Mouse (Mus musculus): ENCODE data around the gene Cadm2. TPM values are rescaled to one million over a fixed set of nuclear protein-coding genes. Genes with fewer than 3 reads are reported as not detected.

Cadm2 gene
- polyA plus RNA-seq, 1 experiment from 2014 or later: 0.13 TPM

DNA sequence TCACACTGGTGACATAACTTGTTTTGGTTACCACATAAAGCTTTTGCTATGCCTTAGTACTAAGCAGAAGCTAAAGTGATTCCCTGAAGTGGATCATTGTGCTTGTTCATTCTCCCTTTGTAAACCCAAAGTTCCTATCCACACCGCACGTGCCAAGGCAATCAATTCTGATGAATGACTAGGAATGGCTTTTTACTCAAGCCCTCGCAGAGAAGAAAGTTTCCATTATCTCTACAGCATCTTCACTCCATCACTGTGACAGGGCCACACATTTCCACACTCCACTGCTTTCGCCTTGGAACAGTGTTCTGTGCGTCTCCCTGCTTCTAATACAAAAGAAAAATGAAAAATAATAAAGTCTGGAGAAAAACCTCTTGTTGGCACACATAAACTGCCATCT lies 276.5 kb downstream of the Cadm2 start:
- no peak for ATAC-seq

GRCm38 (mm10) chr16:67311033-67311432 lies 309.7 kb downstream of the Cadm2 start:
- Histone ChIP-seq H3K36me3 (ENCODE audit: control insufficient read depth, insufficient read depth) (no peaks in the 10 kb centered on the region), H3K4me2 (replicated peaks; ENCODE audit: low read depth) (no peak overlapping the region), H3K27ac (ENCODE audit: low read depth, low read length) (no peak overlapping the region), H3K9me3 (ENCODE audit: control insufficient read depth) (no peaks in the 10 kb centered on the region), H3K4me1 (replicated peaks; ENCODE audit: control insufficient read depth, insufficient read depth, low read length) (no peaks in the 10 kb centered on the region), H3K9ac (ENCODE audit: low read depth, low read length) (no peak overlapping the region), H3K4me3 (ENCODE audit: low read depth, low read length) (no peak overlapping the region), H3K27me3 (replicated peaks; ENCODE audit: control insufficient read depth, insufficient read depth, low read length) (no peaks in the 10 kb centered on the region)
- ATAC-seq: no peak
- TF ChIP-seq CTCF (IDR thresholded peaks at IDR 0.05; ENCODE audit: low read depth): no peak
- 74% methylated on average over 2 of the region's 2 CpGs for WGBS

More for the DNA sequence above, 276.5 kb downstream of the Cadm2 start:
- Histone ChIP-seq H3K9ac (ENCODE audit: low read depth, low read length) (no peak overlapping the region), H3K9me3 (ENCODE audit: control insufficient read depth) (no peaks in the 10 kb centered on the region), H3K27me3 (replicated peaks; ENCODE audit: control insufficient read depth, insufficient read depth, low read length) (no peaks in the 10 kb centered on the region), H3K4me2 (replicated peaks; ENCODE audit: low read depth) (no peak overlapping the region), H3K36me3 (ENCODE audit: control insufficient read depth, insufficient read depth) (no peaks in the 10 kb centered on the region), H3K4me3 (ENCODE audit: low read depth, low read length) (no peak overlapping the region), H3K27ac (ENCODE audit: low read depth, low read length) (no peak overlapping the region), H3K4me1 (replicated peaks; ENCODE audit: control insufficient read depth, insufficient read depth, low read length) (no peaks in the 10 kb centered on the region)
- WGBS: 56% methylated on average over 5 of the region's 5 CpGs
- no peak for TF ChIP-seq CTCF (IDR thresholded peaks at IDR 0.05; ENCODE audit: low read depth)

GRCm38 (mm10) chr16:67284664-67285063 lies 336.0 kb downstream of the Cadm2 start:
- WGBS: 92% methylated on average over 3 of the region's 3 CpGs
- no peak for ATAC-seq
- Histone ChIP-seq H3K36me3 (ENCODE audit: control insufficient read depth, insufficient read depth) (no peaks in the 10 kb centered on the region), H3K9ac (ENCODE audit: low read depth, low read length) (no peak overlapping the region), H3K27ac (ENCODE audit: low read depth, low read length) (no peak overlapping the region), H3K9me3 (ENCODE audit: control insufficient read depth) (no peaks in the 10 kb centered on the region), H3K27me3 (replicated peaks; ENCODE audit: control insufficient read depth, insufficient read depth, low read length) (no peaks in the 10 kb centered on the region), H3K4me1 (replicated peaks; ENCODE audit: control insufficient read depth, insufficient read depth, low read length) (no peaks in the 10 kb centered on the region), H3K4me3 (ENCODE audit: low read depth, low read length) (no peak overlapping the region), H3K4me2 (replicated peaks; ENCODE audit: low read depth) (no peak overlapping the region)
- TF ChIP-seq CTCF (IDR thresholded peaks at IDR 0.05; ENCODE audit: low read depth): no peak

- H3K4me3 ChIP-seq (ENCODE audit: low read depth, low read length): no peak overlapping the region
- no peak for ATAC-seq
- TF ChIP-seq CTCF (IDR thresholded peaks at IDR 0.05; ENCODE audit: low read depth): no peak
These were observed 377.1 kb downstream of the Cadm2 start for GRCm38 (mm10) chr16:67243598-67243997.

GRCm38 (mm10) chr16:67234862-67235261 lies 385.8 kb downstream of the Cadm2 start:
- no peak overlapping the region for H3K9ac ChIP-seq (ENCODE audit: low read depth, low read length)
- H3K9me3 ChIP-seq (ENCODE audit: control insufficient read depth): no peaks in the 10 kb centered on the region
- H3K4me2 ChIP-seq (replicated peaks; ENCODE audit: low read depth): no peak overlapping the region
- H3K4me3 ChIP-seq (ENCODE audit: low read depth, low read length): no peak overlapping the region
- no peak for ATAC-seq
- peak; percentile 64 for TF ChIP-seq CTCF (IDR thresholded peaks at IDR 0.05; ENCODE audit: low read depth)
- 24% methylated on average over 1 of the region's 1 CpGs for WGBS
- no peak overlapping the region for H3K27ac ChIP-seq (ENCODE audit: low read depth, low read length)
- H3K27me3 ChIP-seq (replicated peaks; ENCODE audit: control insufficient read depth, insufficient read depth, low read length): no peaks in the 10 kb centered on the region
- no peaks in the 10 kb centered on the region for H3K4me1 ChIP-seq (replicated peaks; ENCODE audit: control insufficient read depth, insufficient read depth, low read length)
- H3K36me3 ChIP-seq (ENCODE audit: control insufficient read depth, insufficient read depth): no peaks in the 10 kb centered on the region

More at GRCm38 (mm10) chr16:67243598-67243997, 377.1 kb downstream of the Cadm2 start:
- Histone ChIP-seq H3K36me3 (ENCODE audit: control insufficient read depth, insufficient read depth) (no peaks in the 10 kb centered on the region), H3K27me3 (replicated peaks; ENCODE audit: control insufficient read depth, insufficient read depth, low read length) (no peaks in the 10 kb centered on the region), H3K9ac (ENCODE audit: low read depth, low read length) (no peak overlapping the region), H3K27ac (ENCODE audit: low read depth, low read length) (no peak overlapping the region), H3K4me2 (replicated peaks; ENCODE audit: low read depth) (no peak overlapping the region), H3K4me1 (replicated peaks; ENCODE audit: control insufficient read depth, insufficient read depth, low read length) (no peaks in the 10 kb centered on the region), H3K9me3 (ENCODE audit: control insufficient read depth) (no peaks in the 10 kb centered on the region)
- 85% methylated on average over 5 of the region's 5 CpGs for WGBS

DNA sequence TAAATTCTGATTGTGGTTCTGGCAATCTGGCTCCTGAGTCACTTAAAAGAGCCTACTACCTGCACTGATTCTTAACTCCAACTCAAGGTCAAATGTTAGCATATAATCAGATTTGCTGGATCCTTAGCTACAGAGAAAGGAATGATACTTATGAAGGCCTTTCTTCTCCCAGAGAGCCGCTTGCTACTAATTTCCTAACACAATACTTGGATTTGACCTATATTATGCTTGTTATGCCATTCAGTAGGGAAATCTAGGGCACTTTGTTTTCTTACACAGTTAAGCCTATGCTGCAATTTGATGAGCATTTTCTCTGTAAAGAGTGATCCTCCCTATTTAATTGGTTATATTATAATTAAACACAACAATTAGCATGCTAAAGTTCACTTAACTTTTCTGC lies 394.0 kb downstream of the Cadm2 start:
- no peaks in the 10 kb centered on the region for H3K27me3 ChIP-seq (replicated peaks; ENCODE audit: control insufficient read depth, insufficient read depth, low read length)
- 82% methylated on average over 1 of the region's 1 CpGs for WGBS
- H3K27ac ChIP-seq (ENCODE audit: low read depth, low read length): no peak overlapping the region
- no peak for ATAC-seq
- H3K4me3 ChIP-seq (ENCODE audit: low read depth, low read length): no peak overlapping the region
- no peak overlapping the region for H3K4me2 ChIP-seq (replicated peaks; ENCODE audit: low read depth)
- no peaks in the 10 kb centered on the region for H3K4me1 ChIP-seq (replicated peaks; ENCODE audit: control insufficient read depth, insufficient read depth, low read length)
- TF ChIP-seq CTCF (IDR thresholded peaks at IDR 0.05; ENCODE audit: low read depth): no peak
- H3K36me3 ChIP-seq (ENCODE audit: control insufficient read depth, insufficient read depth): no peaks in the 10 kb centered on the region
- H3K9ac ChIP-seq (ENCODE audit: low read depth, low read length): no peak overlapping the region
- no peaks in the 10 kb centered on the region for H3K9me3 ChIP-seq (ENCODE audit: control insufficient read depth)

GRCm38 (mm10) chr16:67203329-67203728 lies 417.4 kb downstream of the Cadm2 start:
- Histone ChIP-seq H3K4me1 (replicated peaks; ENCODE audit: control insufficient read depth, insufficient read depth, low read length) (no peaks in the 10 kb centered on the region), H3K4me3 (ENCODE audit: low read depth, low read length) (no peak overlapping the region), H3K36me3 (ENCODE audit: control insufficient read depth, insufficient read depth) (no peaks in the 10 kb centered on the region), H3K9me3 (ENCODE audit: control insufficient read depth) (no peaks in the 10 kb centered on the region), H3K4me2 (replicated peaks; ENCODE audit: low read depth) (no peak overlapping the region), H3K9ac (ENCODE audit: low read depth, low read length) (no peak overlapping the region), H3K27me3 (replicated peaks; ENCODE audit: control insufficient read depth, insufficient read depth, low read length) (no peaks in the 10 kb centered on the region), H3K27ac (ENCODE audit: low read depth, low read length) (no peak overlapping the region)
- ATAC-seq: no peak
- no peak for TF ChIP-seq CTCF (IDR thresholded peaks at IDR 0.05; ENCODE audit: low read depth)

All from intestine, postnatal 0 days (tissue).